Mouse (Mus musculus) spleen, adult 2 months (tissue): ENCODE results near the gene Bmpr1b.

Experiments
- CTCF ChIP-seq: fragments of 200-500 bp; IDR thresholded peaks from 2 replicates; pipeline ENCODE4 v1.5.1; 2011; ENCODE audit warnings: mild to moderate bottlenecking, inconsistent platforms; ENCODE audit not compliant: insufficient read depth, insufficient read length, insufficient replicate concordance; ENCODE audit errors: extremely low read depth
- POLR2A ChIP-seq: fragments of 200-500 bp; IDR thresholded peaks from 2 replicates; pipeline ENCODE4 v1.6.1; 2011; ENCODE audit warnings: low read depth, low read length, inconsistent platforms

DNA sequence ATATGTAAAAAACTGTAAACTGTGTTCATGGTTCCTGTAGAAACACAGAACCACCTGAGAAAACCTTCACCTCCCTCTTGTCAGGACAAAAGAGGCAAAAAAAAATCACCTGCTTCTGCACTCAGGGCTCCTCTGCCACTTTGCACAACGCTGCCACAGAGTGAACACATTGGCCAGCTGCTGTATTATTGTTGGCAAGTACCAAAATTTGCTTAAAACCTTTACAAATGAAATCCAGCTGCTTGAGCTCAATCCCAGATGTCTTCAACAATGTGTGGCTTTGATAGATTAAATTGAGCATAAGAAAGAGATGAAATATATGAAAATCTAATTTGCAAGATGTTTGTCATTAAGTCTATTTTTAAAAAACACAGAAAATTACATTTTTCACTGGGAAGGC lies 245.8 kb downstream of the Bmpr1b start:
- TF ChIP-seq CTCF (no peak), POLR2A (no peak)
